Mouse (Mus musculus) MEL (cell line): ENCODE results near the gene Mob3a. TPM values are rescaled to one million over a fixed set of nuclear protein-coding genes. Genes with fewer than 3 reads are reported as not detected.

Experiments
- DNase-seq: peaks from one replicate; pipeline ENCODE4 v3.0.0; 2011; ENCODE audit warnings: low read depth, low spot score
- H3K27ac ChIP-seq: 2 replicates; pipeline ENCODE4 v1.5.1; 2012; ENCODE audit warnings: low read depth, mild to moderate bottlenecking, control low read depth, low read length, moderate library complexity; ENCODE audit not compliant: control insufficient read depth
- H3K27me3 ChIP-seq, 2 experiments: fragments of 150-350 bp in 1 of 2; sonication (generic) in 1 of 2; 2 replicates each; pipeline ENCODE4 v1.6.1; 2012; ENCODE audit warnings: low read length in 2 of 2, mild to moderate bottlenecking in 2 of 2, improper control_type of control experiment in 1 of 2, moderate library complexity in 1 of 2; ENCODE audit not compliant: insufficient read depth in 2 of 2, control insufficient read depth in 1 of 2
- H3K36me3 ChIP-seq, 2 experiments: 2 replicates each; pipeline ENCODE4 v1.6.1; 2012 to 2014; ENCODE audit warnings: low read length in 2 of 2, improper control_type of control experiment in 1 of 2, inconsistent platforms in 1 of 2, mild to moderate bottlenecking in 1 of 2; ENCODE audit not compliant: insufficient read depth in 2 of 2, control insufficient read depth in 1 of 2
- H3K4me1 ChIP-seq, 2 experiments: fragments of 150-350 bp in 1 of 2; sonication (generic) in 1 of 2; 2 replicates each; pipeline ENCODE4 v1.6.1; 2012; ENCODE audit warnings: low read length in 2 of 2, improper control_type of control experiment in 1 of 2, mild to moderate bottlenecking in 1 of 2; ENCODE audit not compliant: insufficient read depth in 2 of 2, control insufficient read depth in 1 of 2
- H3K4me3 ChIP-seq, 2 experiments: fragments of 150-350 bp in 1 of 2; sonication (generic) in 1 of 2; 2 replicates each; pipeline ENCODE4 v1.5.1; 2012; ENCODE audit warnings: low read depth in 2 of 2, low read length in 2 of 2, mild to moderate bottlenecking in 2 of 2, moderate library complexity in 2 of 2, control low read depth in 1 of 2, improper control_type of control experiment in 1 of 2; ENCODE audit not compliant: control insufficient read depth in 1 of 2, insufficient read depth in 1 of 2
- H3K79me2 ChIP-seq: 2 replicates; pipeline ENCODE4 v1.6.1; 2012; ENCODE audit warnings: mild to moderate bottlenecking, low read length, moderate library complexity; ENCODE audit not compliant: control insufficient read depth, poor library complexity, insufficient read depth
- H3K9ac ChIP-seq: 2 replicates; pipeline ENCODE4 v1.6.1; 2012; ENCODE audit warnings: low read depth, mild to moderate bottlenecking, control low read depth, low read length, moderate library complexity; ENCODE audit not compliant: control insufficient read depth, poor library complexity, severe bottlenecking
- H3K9me3 ChIP-seq: fragments of 150-350 bp; sonication (generic); replicated peaks from 2 replicates; pipeline ENCODE4 v1.6.1; 2012; ENCODE audit warnings: mild to moderate bottlenecking, low read length, improper control_type of control experiment, moderate library complexity; ENCODE audit not compliant: insufficient read depth
- BHLHE40 ChIP-seq: IDR thresholded peaks from 2 replicates; pipeline ENCODE4 v1.6.1; 2012; ENCODE audit warnings: low read depth, mild to moderate bottlenecking, inconsistent platforms, low read length, improper control_type of control experiment, borderline replicate concordance
- CHD1 ChIP-seq: IDR thresholded peaks from 2 replicates; pipeline ENCODE4 v1.6.1; 2012; ENCODE audit warnings: low read depth, mild to moderate bottlenecking, inconsistent platforms, low read length, improper control_type of control experiment
- CHD2 ChIP-seq: IDR thresholded peaks from 2 replicates; pipeline ENCODE4 v1.6.1; 2011; ENCODE audit warnings: low read length, improper control_type of control experiment
- E2F4 ChIP-seq: IDR thresholded peaks from 2 replicates; pipeline ENCODE4 v1.6.1; 2011; ENCODE audit warnings: low read depth, low read length, improper control_type of control experiment, borderline replicate concordance
- ELF1 ChIP-seq: IDR thresholded peaks from 2 replicates; pipeline ENCODE4 v1.6.1; 2014; ENCODE audit warnings: low read depth, mild to moderate bottlenecking, inconsistent platforms, low read length, improper control_type of control experiment, moderate library complexity
- EP300 ChIP-seq, 2 experiments: IDR thresholded peaks; 2 replicates each; pipeline ENCODE4 v1.6.1; 2011; ENCODE audit warnings: improper control_type of control experiment in 2 of 2, low read length in 2 of 2, low read depth in 1 of 2, mild to moderate bottlenecking in 1 of 2
- ETS1 ChIP-seq: IDR thresholded peaks from 2 replicates; pipeline ENCODE4 v1.6.1; 2012; ENCODE audit warnings: low read depth, mild to moderate bottlenecking, inconsistent platforms, low read length, improper control_type of control experiment, moderate library complexity
- GABPA ChIP-seq: IDR thresholded peaks from 2 replicates; pipeline ENCODE4 v1.6.1; 2012; ENCODE audit warnings: low read depth, mild to moderate bottlenecking, inconsistent platforms, low read length, improper control_type of control experiment, moderate library complexity
- GATA1 ChIP-seq: IDR thresholded peaks from 2 replicates; pipeline ENCODE4 v1.6.1; 2011; ENCODE audit warnings: low read depth, low read length, improper control_type of control experiment
- JUND ChIP-seq: IDR thresholded peaks from 2 replicates; pipeline ENCODE4 v1.6.1; 2011; ENCODE audit warnings: low read depth, mild to moderate bottlenecking, improper control_type of control experiment, low read length
- KAT2A ChIP-seq: conservative IDR thresholded peaks from 2 replicates; pipeline ENCODE4 v1.6.1; 2012; ENCODE audit warnings: low read depth, low read length, improper control_type of control experiment, inconsistent platforms
- MAFK ChIP-seq: IDR thresholded peaks from 2 replicates; pipeline ENCODE4 v1.6.1; 2011; ENCODE audit warnings: low read depth, mild to moderate bottlenecking, low read length, improper control_type of control experiment, borderline replicate concordance
- MAX ChIP-seq: IDR thresholded peaks from 2 replicates; pipeline ENCODE4 v1.6.1; 2011; ENCODE audit warnings: low read length, improper control_type of control experiment
- MAZ ChIP-seq: IDR thresholded peaks from 2 replicates; pipeline ENCODE4 v1.6.1; 2012; ENCODE audit warnings: low read depth, mild to moderate bottlenecking, inconsistent platforms, low read length, improper control_type of control experiment
- MEF2A ChIP-seq: IDR thresholded peaks from 2 replicates; pipeline ENCODE4 v1.6.1; 2014; ENCODE audit warnings: low read depth, mild to moderate bottlenecking, inconsistent platforms, low read length, improper control_type of control experiment; ENCODE audit not compliant: poor library complexity, insufficient replicate concordance, severe bottlenecking; ENCODE audit errors: extremely low read depth
- MXI1 ChIP-seq: IDR thresholded peaks from 2 replicates; pipeline ENCODE4 v1.6.1; 2011; ENCODE audit warnings: mild to moderate bottlenecking, low read depth, low read length, improper control_type of control experiment
- MYB ChIP-seq: IDR thresholded peaks from 2 replicates; pipeline ENCODE4 v1.6.1; 2011; ENCODE audit warnings: mild to moderate bottlenecking, low read depth, low read length, improper control_type of control experiment
- MYC ChIP-seq: IDR thresholded peaks from 2 replicates; pipeline ENCODE4 v1.6.1; 2011; ENCODE audit warnings: low read depth, mild to moderate bottlenecking, low read length, improper control_type of control experiment, moderate library complexity
- POLR2A ChIP-seq, 2 experiments: IDR thresholded peaks; 2 replicates each; pipeline ENCODE4 v1.6.1; 2011 to 2012; ENCODE audit warnings: low read length in 2 of 2, mild to moderate bottlenecking in 2 of 2, control low read depth in 1 of 2, improper control_type of control experiment in 1 of 2, low read depth in 1 of 2, moderate library complexity in 1 of 2; ENCODE audit not compliant: control insufficient read depth in 1 of 2, insufficient read depth in 1 of 2, poor library complexity in 1 of 2
- POLR2AphosphoS2 ChIP-seq: IDR thresholded peaks from 2 replicates; pipeline ENCODE4 v1.6.1; 2011; ENCODE audit warnings: low read length, improper control_type of control experiment
- POLR2AphosphoS5 ChIP-seq: IDR thresholded peaks from 2 replicates; pipeline ENCODE4 v1.6.1; 2012; ENCODE audit warnings: low read depth, borderline replicate concordance, mild to moderate bottlenecking, inconsistent platforms, low read length, moderate library complexity, mixed read lengths
- RAD21 ChIP-seq: IDR thresholded peaks from 2 replicates; pipeline ENCODE4 v1.6.1; 2011; ENCODE audit warnings: mild to moderate bottlenecking, low read depth, low read length, improper control_type of control experiment
- RCOR1 ChIP-seq: IDR thresholded peaks from 2 replicates; pipeline ENCODE4 v1.6.1; 2012; ENCODE audit warnings: low read depth, mild to moderate bottlenecking, inconsistent platforms, low read length, improper control_type of control experiment
- SIN3A ChIP-seq: IDR thresholded peaks from 2 replicates; pipeline ENCODE4 v1.6.1; 2012; ENCODE audit warnings: low read length, improper control_type of control experiment, inconsistent platforms
- SMC3 ChIP-seq: IDR thresholded peaks from 2 replicates; pipeline ENCODE4 v1.6.1; 2011; ENCODE audit warnings: low read depth, low read length, improper control_type of control experiment
- TBP ChIP-seq: IDR thresholded peaks from 2 replicates; pipeline ENCODE4 v1.8.0; 2011; ENCODE audit warnings: low read depth, low read length, improper control_type of control experiment
- TCF12 ChIP-seq: IDR thresholded peaks from 2 replicates; pipeline ENCODE4 v1.6.1; 2014; ENCODE audit warnings: low read depth, mild to moderate bottlenecking, inconsistent platforms, low read length, improper control_type of control experiment, moderate library complexity
- UBTF ChIP-seq: IDR thresholded peaks from 2 replicates; pipeline ENCODE4 v1.6.1; 2012; ENCODE audit warnings: low read depth, mild to moderate bottlenecking, inconsistent platforms, low read length, improper control_type of control experiment, moderate library complexity, borderline replicate concordance; ENCODE audit not compliant: insufficient read depth
- USF1 ChIP-seq: IDR thresholded peaks from 2 replicates; pipeline ENCODE4 v1.6.1; 2014; ENCODE audit warnings: low read depth, mild to moderate bottlenecking, inconsistent platforms, low read length, improper control_type of control experiment, moderate library complexity
- ZC3H11A ChIP-seq: IDR thresholded peaks from 2 replicates; pipeline ENCODE4 v1.6.1; 2012; ENCODE audit warnings: low read depth, mild to moderate bottlenecking, inconsistent platforms, low read length, improper control_type of control experiment
- ZKSCAN1 ChIP-seq: IDR thresholded peaks from 2 replicates; pipeline ENCODE4 v1.6.1; 2012; ENCODE audit warnings: low read depth, mild to moderate bottlenecking, inconsistent platforms, low read length, improper control_type of control experiment, moderate library complexity
- ZNF384 ChIP-seq: IDR thresholded peaks from 2 replicates; pipeline ENCODE4 v1.6.1; 2012; ENCODE audit warnings: low read depth, mild to moderate bottlenecking, inconsistent platforms, low read length, improper control_type of control experiment
- polyA plus RNA-seq, 2 experiments: library from polyadenylated mRNA; stranded (reverse) in 1 of 2; unstranded in 1 of 2; fragments of >175 nt in 1 of 2; fragments of >200 nt in 1 of 2; gene quantifications; 2 replicates each; pipeline versions ENCODE4 v1.2.1 to v1.2.4; 2012; ENCODE audit warnings: low replicate concordance in 2 of 2, low read depth in 1 of 2; ENCODE audit not compliant: insufficient read length in 2 of 2, insufficient read depth in 1 of 2, missing spikeins in 1 of 2
- total RNA-seq: library from RNA; depleted of rRNA; stranded (reverse); fragments of 300-350 nt; gene quantifications from 2 replicates; pipeline ENCODE4 v1.2.3, GENCODE M21; 2012

Gene Mob3a
- total and polyA plus RNA-seq, 3 experiments, result 38.3 to 63.4 TPM; not detected in 1

GRCm38 (mm10) chr10:80692249-80693165 is 9.3 kb downstream of the Mob3a start (continued):
- peak; percentile 73 for TF ChIP-seq ELF1
- TF ChIP-seq ZC3H11A, result no peak
- TF ChIP-seq ZNF384, result peak; percentile 70
- 0 out of 2 replicates have a peak, but pooled peaks have one; percentile 47 for TF ChIP-seq TCF12
- TF ChIP-seq ETS1, result peak; percentile 50; the same call in 1 of the 2 replicates
- peak; percentile 49; the same call in 1 of the 2 replicates for TF ChIP-seq USF1
- TF ChIP-seq ZKSCAN1, result no peak
- TF ChIP-seq SMC3, result no peak
- TF ChIP-seq KAT2A, result no peak
- no peak for TF ChIP-seq JUND
- TF ChIP-seq RAD21, result no peak
- no peak for TF ChIP-seq BHLHE40
- TF ChIP-seq POLR2AphosphoS2, result 0 out of 2 replicates have a peak, but pooled peaks have one; percentile 37
- TF ChIP-seq POLR2AphosphoS5, result no peak
- no peak for TF ChIP-seq RCOR1
- no peak for TF ChIP-seq UBTF
- 0 out of 2 replicates have a peak, but pooled peaks have one; percentile 43 for TF ChIP-seq CHD1
- TF ChIP-seq POLR2A (IDR thresholded peaks at IDR 0.05; ENCODE audit: control insufficient read depth in 1 of 2, insufficient read depth in 1 of 2, low read depth in 1 of 2, low read length in 2 of 2, poor library complexity in 1 of 2), result no peak; a peak in 1 of 4 replicates
- no peak for TF ChIP-seq GABPA
- TF ChIP-seq, all 39 proteins: peak for 17

GRCm38 (mm10) chr10:80687850-80688249 is 13.9 kb downstream of the Mob3a start:
- H3K9me3 ChIP-seq, result no peaks in the 10 kb centered on the region
- H3K79me2 ChIP-seq, result no peaks in the 10 kb centered on the region
- H3K27me3 ChIP-seq, result no peaks in the 10 kb centered on the region
- DNase-seq, result peak; percentile 77
- H3K27ac ChIP-seq, result no peak overlapping the region
- peaks cover 10 to 28% of the 10 kb centered on the region in 2 experiments for H3K4me1 ChIP-seq
- H3K9ac ChIP-seq, result no peak overlapping the region
- H3K36me3 ChIP-seq, result peaks cover 5 to 21% of the 10 kb centered on the region in 2 experiments; a peak in 3 of 4 replicates
- H3K4me3 ChIP-seq, result no peak overlapping the region
- no peak for TF ChIP-seq MAZ
- no peak for TF ChIP-seq POLR2AphosphoS5
- peak; percentile 70 for TF ChIP-seq SMC3
- no peak for TF ChIP-seq CHD2
- TF ChIP-seq POLR2A (IDR thresholded peaks at IDR 0.05; ENCODE audit: control insufficient read depth in 1 of 2, insufficient read depth in 1 of 2, low read depth in 1 of 2, low read length in 2 of 2, poor library complexity in 1 of 2), result no peak
- no peak for TF ChIP-seq GATA1
- no peak for TF ChIP-seq GABPA
- no peak for TF ChIP-seq MXI1
- TF ChIP-seq TBP, result no peak
- TF ChIP-seq MYC, result no peak
- no peak for TF ChIP-seq USF1
- TF ChIP-seq SIN3A, result 0 out of 2 replicates have a peak, but pooled peaks have one; percentile 36
- TF ChIP-seq MYB, result no peak
- no peak for TF ChIP-seq MAX
- TF ChIP-seq E2F4, result no peak
- peak; percentile 66 for TF ChIP-seq ZC3H11A
- no peak for TF ChIP-seq ZKSCAN1
- no peak for TF ChIP-seq MEF2A
- no peak for TF ChIP-seq EP300 (IDR thresholded peaks at IDR 0.05; ENCODE audit: low read depth in 1 of 2, low read length in 2 of 2)
- TF ChIP-seq BHLHE40, result no peak
- no peak for TF ChIP-seq MAFK
- TF ChIP-seq RAD21, result peak; percentile 79
